Mouse (Mus musculus): ENCODE data around the gene Foxb1. TPM values are rescaled to one million over a fixed set of nuclear protein-coding genes. Genes with fewer than 3 reads are reported as not detected.
A peak's percentile ranks its signal among the peaks of the same experiment; 100 is the strongest.

Gene Foxb1
- polyA plus RNA-seq, 1 experiment from 2014 or later: 0.06 TPM

- Histone ChIP-seq H3K27me3 (peaks cover 63% of the 10 kb centered on the region), H3K4me2 (replicated peaks) (no peak overlapping the region), H3K9me3 (no peaks in the 10 kb centered on the region), H3K27ac (no peak overlapping the region), H3K4me3 (no peak overlapping the region), H3K4me1 (peaks cover 4% of the 10 kb centered on the region), H3K36me3 (no peaks in the 10 kb centered on the region), H3K9ac (no peak overlapping the region)
- 3% methylated on average over 5 of the region's 5 CpGs for whole genome bisulfite sequencing
- no peak for ATAC-seq (ENCODE audit: insufficient number of reproducible peaks, insufficient read depth, low FRiP score, low TSS enrichment)
These were observed 5.6 kb downstream of the Foxb1 start for GRCm38 (mm10) chr9:69755157-69755556.

DNA sequence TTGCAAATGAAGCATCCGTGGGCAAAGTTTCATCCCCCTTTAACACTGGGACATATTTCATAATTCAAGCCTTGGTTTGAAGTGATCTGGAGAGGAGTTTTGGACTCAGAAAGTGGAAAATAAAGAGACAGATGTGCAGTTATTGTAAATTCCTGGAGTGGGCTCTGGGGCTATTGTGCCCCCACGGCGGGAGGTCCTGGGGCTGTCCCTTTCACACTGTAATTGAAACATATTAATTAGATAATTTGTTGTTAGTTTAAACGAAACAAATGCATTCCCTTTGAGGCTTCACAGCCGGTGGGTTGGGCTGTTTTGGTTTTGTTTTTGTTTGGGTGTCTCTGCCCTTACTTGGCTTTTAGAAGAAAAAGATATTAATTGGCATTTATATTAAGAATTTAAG is 6.0 kb downstream of the Foxb1 start:
- Histone ChIP-seq H3K4me1 (peaks cover 2% of the 10 kb centered on the region), H3K9me3 (no peaks in the 10 kb centered on the region), H3K36me3 (no peaks in the 10 kb centered on the region), H3K9ac (no peak overlapping the region), H3K4me3 (no peak overlapping the region), H3K27me3 (peaks cover 59% of the 10 kb centered on the region), H3K4me2 (replicated peaks) (no peak overlapping the region), H3K27ac (no peak overlapping the region)
- 5% methylated on average over 5 of the region's 5 CpGs for WGBS
- ATAC-seq (ENCODE audit: insufficient number of reproducible peaks, insufficient read depth, low FRiP score, low TSS enrichment): no peak

DNA sequence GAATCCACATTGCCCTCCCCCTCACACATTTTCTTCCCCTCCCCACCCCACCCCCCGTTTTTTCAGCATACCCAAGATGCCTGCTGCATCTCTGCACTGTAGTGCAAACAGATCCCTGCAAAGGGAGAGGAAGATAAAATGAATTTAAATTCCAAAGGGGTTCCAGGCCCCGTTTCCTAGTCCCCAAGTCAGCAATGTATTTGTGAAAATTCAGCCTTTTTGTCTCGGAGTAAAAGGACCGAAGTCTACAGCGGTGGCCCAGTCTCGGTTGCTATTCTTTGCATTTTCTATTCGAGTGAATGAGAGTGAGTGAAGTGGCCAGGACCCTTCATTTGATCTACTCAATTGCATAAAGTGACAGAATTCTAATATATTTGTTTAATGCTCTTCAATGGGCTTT is 6.4 kb downstream of the Foxb1 start:
- Histone ChIP-seq H3K4me3 (no peak overlapping the region), H3K27me3 (peaks cover 54% of the 10 kb centered on the region), H3K36me3 (no peaks in the 10 kb centered on the region), H3K9ac (no peak overlapping the region), H3K27ac (no peak overlapping the region), H3K4me1 (no peaks in the 10 kb centered on the region), H3K9me3 (no peaks in the 10 kb centered on the region), H3K4me2 (replicated peaks) (no peak overlapping the region)
- ATAC-seq (ENCODE audit: insufficient number of reproducible peaks, insufficient read depth, low FRiP score, low TSS enrichment): no peak
- 7% methylated on average over 7 of the region's 7 CpGs for WGBS

DNA sequence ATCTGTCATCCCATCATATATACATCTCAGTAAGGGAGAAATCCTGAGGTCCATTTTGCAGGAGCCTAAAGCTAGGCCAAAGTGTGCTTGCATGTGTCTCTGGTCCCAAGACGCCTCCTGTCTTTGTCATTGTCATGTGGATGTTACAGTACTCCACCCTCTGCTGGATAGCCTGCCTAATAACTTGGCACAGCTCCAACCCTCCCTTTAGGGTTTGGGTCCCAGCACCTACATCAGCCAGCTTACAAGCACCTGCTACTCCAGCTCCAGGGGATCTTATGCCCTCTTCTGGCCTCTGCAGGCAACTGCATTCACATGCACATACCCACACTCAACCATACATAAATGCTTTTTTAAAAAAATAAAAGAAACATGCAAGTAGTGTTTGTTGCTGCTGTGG is 12.8 kb downstream of the Foxb1 start:
- Histone ChIP-seq H3K4me1 (no peaks in the 10 kb centered on the region), H3K27me3 (0 out of 2 replicates have a peak, but pooled peaks cover 2% of the 10 kb centered on the region), H3K4me2 (replicated peaks) (no peak overlapping the region), H3K4me3 (no peak overlapping the region), H3K9me3 (no peaks in the 10 kb centered on the region), H3K9ac (no peak overlapping the region), H3K36me3 (no peaks in the 10 kb centered on the region), H3K27ac (no peak overlapping the region)
- ATAC-seq (ENCODE audit: insufficient number of reproducible peaks, insufficient read depth, low FRiP score, low TSS enrichment): no peak
- 89% methylated on average over 1 of the region's 1 CpGs for WGBS

DNA sequence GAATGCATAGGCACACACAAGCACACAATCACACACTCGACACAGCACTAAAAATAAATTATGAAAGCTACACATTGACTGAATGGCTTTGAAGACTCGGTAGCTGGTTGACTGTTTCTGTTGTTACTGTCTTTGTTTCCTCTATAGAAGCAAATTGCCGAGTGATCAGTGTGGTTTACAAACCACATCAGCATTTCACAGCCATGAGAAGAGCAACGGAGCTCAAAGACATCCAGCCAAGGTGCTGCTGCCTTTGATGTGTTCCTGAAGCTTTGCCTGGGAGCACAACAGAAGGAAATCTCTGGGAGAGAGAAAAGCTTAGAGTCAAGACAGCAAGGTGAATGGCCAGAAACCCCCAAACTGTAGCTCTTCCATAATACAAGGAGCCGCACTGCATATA is 32.0 kb downstream of the Foxb1 start:
- Histone ChIP-seq H3K9ac (no peak overlapping the region), H3K9me3 (no peaks in the 10 kb centered on the region), H3K4me3 (no peak overlapping the region), H3K27ac (no peak overlapping the region), H3K4me2 (replicated peaks) (no peak overlapping the region), H3K4me1 (no peaks in the 10 kb centered on the region), H3K36me3 (no peaks in the 10 kb centered on the region), H3K27me3 (no peaks in the 10 kb centered on the region)
- WGBS: 69% methylated on average over 5 of the region's 5 CpGs
- ATAC-seq (ENCODE audit: insufficient number of reproducible peaks, insufficient read depth, low FRiP score, low TSS enrichment): no peak

GRCm38 (mm10) chr9:69718431-69718830 is 42.3 kb downstream of the Foxb1 start:
- H3K27me3 ChIP-seq: no peaks in the 10 kb centered on the region
- no peak overlapping the region for H3K27ac ChIP-seq
- no peaks in the 10 kb centered on the region for H3K9me3 ChIP-seq
- WGBS: 80% methylated on average over 9 of the region's 9 CpGs
- no peaks in the 10 kb centered on the region for H3K4me1 ChIP-seq
- H3K4me3 ChIP-seq: no peak overlapping the region
- no peak overlapping the region for H3K9ac ChIP-seq
- no peak overlapping the region for H3K4me2 ChIP-seq (replicated peaks)
- ATAC-seq (ENCODE audit: insufficient number of reproducible peaks, insufficient read depth, low FRiP score, low TSS enrichment): no peak
- no peaks in the 10 kb centered on the region for H3K36me3 ChIP-seq

GRCm38 (mm10) chr9:69716364-69716763 is 44.4 kb downstream of the Foxb1 start:
- Histone ChIP-seq H3K27me3 (no peaks in the 10 kb centered on the region), H3K4me1 (no peaks in the 10 kb centered on the region)
- 34% methylated on average over 4 of the region's 4 CpGs for WGBS

GRCm38 (mm10) chr9:69715445-69715844 is 45.3 kb downstream of the Foxb1 start:
- no peak for ATAC-seq (ENCODE audit: insufficient number of reproducible peaks, insufficient read depth, low FRiP score, low TSS enrichment)
- Histone ChIP-seq H3K9ac (no peak overlapping the region), H3K9me3 (no peaks in the 10 kb centered on the region), H3K27me3 (no peaks in the 10 kb centered on the region), H3K4me1 (no peaks in the 10 kb centered on the region), H3K27ac (no peak overlapping the region), H3K36me3 (no peaks in the 10 kb centered on the region), H3K4me3 (no peak overlapping the region), H3K4me2 (replicated peaks) (no peak overlapping the region)
- 17% methylated on average over 12 of the region's 12 CpGs for WGBS

More at GRCm38 (mm10) chr9:69716364-69716763, 44.4 kb downstream of the Foxb1 start:
- H3K27ac ChIP-seq: no peak overlapping the region
- H3K4me2 ChIP-seq (replicated peaks): no peak overlapping the region
- no peak overlapping the region for H3K4me3 ChIP-seq
- no peaks in the 10 kb centered on the region for H3K9me3 ChIP-seq
- no peak overlapping the region for H3K9ac ChIP-seq
- ATAC-seq (ENCODE audit: insufficient number of reproducible peaks, insufficient read depth, low FRiP score, low TSS enrichment): no peak
- no peaks in the 10 kb centered on the region for H3K36me3 ChIP-seq

- H3K36me3 ChIP-seq: no peaks in the 10 kb centered on the region
- 53% methylated on average over 7 of the region's 7 CpGs for WGBS
These were observed 46.4 kb downstream of the Foxb1 start for GRCm38 (mm10) chr9:69714346-69714745.

DNA sequence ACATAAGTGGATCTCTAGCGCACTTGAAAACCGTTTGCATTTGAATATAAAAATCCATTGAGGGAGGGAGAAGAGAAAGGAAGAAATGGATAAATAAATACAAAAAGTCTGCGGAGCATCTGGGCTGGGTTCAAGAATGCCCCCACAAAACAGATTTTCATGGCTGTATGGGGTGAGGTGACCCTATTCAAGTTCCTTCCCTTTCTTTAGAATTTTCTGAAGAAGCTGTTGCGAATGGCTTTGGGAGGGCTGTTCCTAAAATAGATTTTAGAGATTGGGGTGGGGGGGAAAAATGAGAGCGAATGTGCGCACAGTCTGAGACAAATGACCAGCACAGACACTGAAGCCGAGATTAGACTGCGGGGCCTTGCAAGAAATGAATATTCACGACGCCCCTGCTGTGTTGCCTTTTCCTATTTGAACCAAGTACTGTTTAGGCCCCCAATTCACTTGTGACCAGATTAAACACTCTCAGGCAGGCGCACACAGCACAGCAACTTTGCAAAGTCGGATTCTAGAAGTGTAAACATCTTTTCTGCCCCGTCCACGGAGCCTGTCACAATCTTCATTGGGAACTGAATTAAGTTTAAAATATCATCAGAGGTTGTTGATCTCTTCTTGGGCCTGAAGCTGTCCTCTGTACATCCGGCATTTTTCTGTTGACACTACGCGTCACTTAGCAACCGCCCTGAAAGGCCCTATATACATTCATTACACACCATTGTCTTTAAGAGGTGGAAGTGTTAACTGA is 47.0 kb downstream of the Foxb1 start:
- Histone ChIP-seq H3K4me2 (replicated peaks) (no peak overlapping the region), H3K4me3 (no peak overlapping the region), H3K9ac (no peak overlapping the region), H3K36me3 (no peaks in the 10 kb centered on the region), H3K27ac (no peak overlapping the region), H3K4me1 (no peaks in the 10 kb centered on the region), H3K9me3 (no peaks in the 10 kb centered on the region), H3K27me3 (no peaks in the 10 kb centered on the region)
- 35% methylated on average over 18 of the region's 18 CpGs for WGBS
- no peak for ATAC-seq (ENCODE audit: insufficient number of reproducible peaks, insufficient read depth, low FRiP score, low TSS enrichment)

More at GRCm38 (mm10) chr9:69714346-69714745, 46.4 kb downstream of the Foxb1 start:
- Histone ChIP-seq H3K4me1 (no peaks in the 10 kb centered on the region), H3K4me2 (replicated peaks) (no peak overlapping the region), H3K4me3 (no peak overlapping the region), H3K9me3 (no peaks in the 10 kb centered on the region), H3K27ac (no peak overlapping the region), H3K9ac (no peak overlapping the region), H3K27me3 (no peaks in the 10 kb centered on the region)
- no peak for ATAC-seq (ENCODE audit: insufficient number of reproducible peaks, insufficient read depth, low FRiP score, low TSS enrichment)

DNA sequence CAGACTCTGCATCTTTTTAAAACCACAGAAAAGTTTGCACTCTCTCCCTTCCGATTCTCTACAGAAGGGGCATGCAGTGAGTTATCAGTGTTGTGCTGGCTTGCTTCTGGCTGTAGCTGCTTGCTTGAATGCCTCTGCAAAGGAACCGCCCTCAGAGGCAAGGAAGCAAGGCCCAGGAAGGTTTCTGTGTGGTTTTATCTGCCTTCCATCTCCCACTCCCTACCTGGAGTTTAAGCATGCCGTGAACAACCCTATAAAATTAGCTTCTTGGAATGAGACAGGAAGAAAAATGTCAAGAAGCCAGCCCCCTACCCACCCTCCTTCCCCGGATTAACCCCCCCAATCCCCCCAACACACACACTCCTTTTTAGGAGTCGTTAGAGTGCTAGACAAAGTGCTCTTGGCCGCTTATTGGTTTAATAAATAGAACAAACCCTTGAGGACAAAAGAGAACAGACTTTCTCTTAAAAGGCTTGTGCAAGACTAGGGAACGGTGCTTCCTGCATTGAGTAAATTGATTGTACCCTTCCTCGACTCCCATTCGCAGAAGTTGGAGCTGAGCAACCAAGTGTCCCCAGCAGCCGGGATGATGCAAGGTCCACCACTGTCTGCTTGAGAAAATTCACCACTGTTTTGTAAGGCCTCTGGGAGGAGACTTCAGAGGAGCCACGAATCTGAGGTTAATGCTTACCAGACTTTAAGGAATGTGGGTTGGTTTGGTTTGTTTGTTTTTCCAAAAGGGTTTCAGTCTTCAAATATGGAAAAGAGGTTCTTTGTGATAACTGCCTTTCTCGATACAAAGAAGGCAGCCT is 47.8 kb downstream of the Foxb1 start:
- Histone ChIP-seq H3K27ac (peak overlapping the region; percentile 30; the same call in 1 of the 2 replicates), H3K4me2 (replicated peaks) (no peak overlapping the region), H3K27me3 (no peaks in the 10 kb centered on the region), H3K36me3 (no peaks in the 10 kb centered on the region), H3K9ac (no peak overlapping the region), H3K4me1 (no peaks in the 10 kb centered on the region), H3K9me3 (no peaks in the 10 kb centered on the region), H3K4me3 (no peak overlapping the region)
- 21% methylated on average over 12 of the region's 12 CpGs for WGBS
- no peak for ATAC-seq (ENCODE audit: insufficient number of reproducible peaks, insufficient read depth, low FRiP score, low TSS enrichment)

Measured in embryonic facial prominence, embryonic 12.5 days (tissue).